Mouse (Mus musculus) lung, adult 2 months (tissue): ENCODE data around the gene Ramp3.

ENCODE experiments used
- CTCF ChIP-seq: fragments of 200-500 bp; IDR thresholded peaks from 2 replicates; pipeline ENCODE4 v1.5.1; 2011; ENCODE audit warnings: mild to moderate bottlenecking, low read length, control low read depth; ENCODE audit not compliant: insufficient read depth
- POLR2A ChIP-seq: fragments of 200-500 bp; IDR thresholded peaks from 2 replicates; pipeline ENCODE4 v1.6.1; 2011; ENCODE audit warnings: low read depth, mild to moderate bottlenecking, control low read depth, low read length, borderline replicate concordance; ENCODE audit errors: extremely low read depth

- TF ChIP-seq POLR2A (no peak), CTCF (no peak)
These were observed 21.5 kb downstream of the Ramp3 start for GRCm38 (mm10) chr11:6679694-6680396.
